Mouse (Mus musculus) embryonic facial prominence, embryonic 13.5 days (tissue): ENCODE results near the gene Cfap126. TPM values are rescaled to one million over a fixed set of nuclear protein-coding genes. Genes with fewer than 3 reads are reported as not detected.
"Not testable (repeated sequence)": the region's sequence is repeated elsewhere in the genome, so short reads cannot be mapped to it uniquely, and the experiment has no call there.

ENCODE experiments used
- ATAC-seq: fragments of 200-750 bp; cut with Nextera tagmentation; 2 replicates; pipeline ENCODE4 v1.8.0; 2017; ENCODE audit warnings: low read depth; ENCODE audit not compliant: insufficient number of reproducible peaks, insufficient read depth, low FRiP score, low TSS enrichment
- H3K27ac ChIP-seq: fragments of 300-500 bp; sonication (generic); 2 replicates; pipeline ENCODE4 v1.5.1; 2015; ENCODE audit warnings: moderate library complexity, mild to moderate bottlenecking, inconsistent platforms
- H3K27me3 ChIP-seq: fragments of 300-500 bp; sonication (generic); 2 replicates; pipeline ENCODE4 v1.6.1; 2015; ENCODE audit warnings: mild to moderate bottlenecking, inconsistent platforms
- H3K36me3 ChIP-seq: fragments of 300-500 bp; sonication (generic); 2 replicates; pipeline ENCODE4 v1.6.1; 2015; ENCODE audit warnings: mild to moderate bottlenecking, inconsistent platforms
- H3K4me1 ChIP-seq: fragments of 300-500 bp; sonication (generic); 2 replicates; pipeline ENCODE4 v1.6.1; 2015; ENCODE audit warnings: inconsistent platforms
- H3K4me2 ChIP-seq: fragments of 300-500 bp; sonication (generic); 2 replicates; pipeline ENCODE4 v1.6.1; 2015; ENCODE audit warnings: moderate library complexity, mild to moderate bottlenecking, inconsistent platforms
- H3K4me3 ChIP-seq: fragments of 300-500 bp; sonication (generic); 2 replicates; pipeline ENCODE4 v1.5.1; 2015; ENCODE audit warnings: mild to moderate bottlenecking, inconsistent platforms
- H3K9ac ChIP-seq: fragments of 300-500 bp; sonication (generic); 2 replicates; pipeline ENCODE4 v1.6.1; 2015; ENCODE audit warnings: mild to moderate bottlenecking, inconsistent platforms
- H3K9me3 ChIP-seq: fragments of 300-500 bp; sonication (generic); 2 replicates; pipeline ENCODE4 v1.6.1; 2016; ENCODE audit warnings: inconsistent platforms
- WGBS: fragments of 180-500 bp; shearing (Covaris S2); methylation state at CpG from one replicate; pipeline ENCODE4 v1.1.7; 2015; ENCODE audit warnings: mixed read lengths; 5-methylcytosine and 5-hydroxymethylcytosine counted together
- polyA plus RNA-seq: library from polyadenylated mRNA; unstranded; fragments of >200 nt; fragmentation: Nextera tagmentation; extraction: Ambion mirVana; gene quantifications from 2 replicates; pipeline ENCODE4 v1.2.1, GENCODE M21; 2015

Cfap126 gene
- polyA plus RNA-seq, 1 experiment from 2014 or later = 2.1 TPM

DNA sequence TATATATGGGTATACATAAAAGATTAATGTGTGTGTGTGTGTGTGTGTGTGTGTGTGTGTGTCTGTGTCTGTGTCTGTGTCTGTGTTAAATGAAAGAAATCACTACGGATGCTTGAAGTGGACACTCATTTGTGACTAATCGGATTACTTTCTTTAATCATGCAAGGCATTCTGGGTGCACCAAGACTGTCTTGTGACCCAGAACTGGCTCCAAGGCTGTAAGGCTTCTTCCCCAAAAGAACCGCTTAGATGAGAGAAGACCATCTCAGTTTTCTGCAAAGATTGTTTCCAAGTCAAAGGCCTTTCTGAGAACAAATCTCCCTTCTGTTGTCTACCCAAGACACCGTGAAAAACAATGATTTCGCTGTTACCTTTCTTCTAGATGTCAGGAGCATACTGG is 36.5 kb upstream of the Cfap126 start:
- H3K27me3 ChIP-seq = peaks cover 41% of the 10 kb centered on the region
- H3K4me3 ChIP-seq, H3K27ac ChIP-seq, H3K36me3 ChIP-seq, H3K9me3 ChIP-seq, H3K4me1 ChIP-seq, ATAC-seq, H3K4me2 ChIP-seq, H3K9ac ChIP-seq: not testable (repeated sequence)
- WGBS = 39% methylated on average over 5 of the region's 5 CpGs

DNA sequence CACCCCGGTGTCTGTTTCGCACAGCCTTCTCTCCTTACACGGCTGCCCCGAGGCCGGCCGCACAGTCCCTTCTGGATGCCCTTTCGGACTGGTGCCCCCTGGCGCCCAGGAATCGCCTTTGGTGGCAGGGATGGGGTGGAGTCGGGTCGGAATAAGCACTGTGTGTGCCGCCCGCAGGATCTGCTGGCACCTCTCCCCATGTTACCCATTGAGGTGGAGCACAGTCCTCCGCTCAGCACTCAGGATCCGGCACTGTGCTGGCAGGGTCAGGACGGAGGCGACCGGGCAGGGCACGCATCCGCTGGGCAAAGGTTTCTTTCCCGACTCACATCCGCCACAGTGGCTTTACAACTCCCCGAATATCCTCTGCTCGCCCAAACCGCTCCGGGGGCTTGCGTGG is 35.8 kb upstream of the Cfap126 start:
- not testable (repeated sequence) for H3K27ac ChIP-seq, H3K9me3 ChIP-seq, H3K36me3 ChIP-seq, H3K9ac ChIP-seq, H3K4me1 ChIP-seq
- H3K4me2 ChIP-seq = peak overlapping the region; percentile 47
- peaks cover 41% of the 10 kb centered on the region for H3K27me3 ChIP-seq
- 0 out of 2 replicates have a peak, but pooled peaks have one; percentile 16 for ATAC-seq
- 5% methylated on average over 19 of the region's 27 CpGs for WGBS
- H3K4me3 ChIP-seq = peak overlapping the region; percentile 28

DNA sequence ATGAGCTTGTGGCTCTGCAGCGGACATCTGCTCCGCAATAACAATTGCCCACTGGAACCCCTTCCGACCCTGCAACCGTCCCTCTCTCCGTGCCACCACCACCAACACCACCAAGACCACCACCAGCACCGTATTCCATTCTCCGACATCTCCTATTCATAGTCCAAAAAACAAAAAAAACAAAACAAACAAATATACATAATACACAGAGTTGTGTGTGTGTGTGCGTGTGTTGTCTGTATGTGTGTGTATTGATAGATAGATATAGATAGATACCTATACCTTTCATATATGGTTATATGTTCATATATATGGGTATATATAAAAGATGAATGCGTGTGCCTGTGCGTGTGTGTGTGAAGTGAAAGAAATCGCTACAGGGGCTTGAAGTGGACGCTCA is 35.3 kb upstream of the Cfap126 start:
- ATAC-seq, H3K36me3 ChIP-seq, H3K9ac ChIP-seq, H3K4me1 ChIP-seq, H3K27ac ChIP-seq, H3K9me3 ChIP-seq: not testable (repeated sequence)
- Histone ChIP-seq H3K4me3 (peak overlapping the region; percentile 28; the same call in 1 of the 2 replicates), H3K27me3 (peaks cover 41% of the 10 kb centered on the region), H3K4me2 (peak overlapping the region; percentile 47)
- 24% methylated on average over 12 of the region's 12 CpGs for WGBS

DNA sequence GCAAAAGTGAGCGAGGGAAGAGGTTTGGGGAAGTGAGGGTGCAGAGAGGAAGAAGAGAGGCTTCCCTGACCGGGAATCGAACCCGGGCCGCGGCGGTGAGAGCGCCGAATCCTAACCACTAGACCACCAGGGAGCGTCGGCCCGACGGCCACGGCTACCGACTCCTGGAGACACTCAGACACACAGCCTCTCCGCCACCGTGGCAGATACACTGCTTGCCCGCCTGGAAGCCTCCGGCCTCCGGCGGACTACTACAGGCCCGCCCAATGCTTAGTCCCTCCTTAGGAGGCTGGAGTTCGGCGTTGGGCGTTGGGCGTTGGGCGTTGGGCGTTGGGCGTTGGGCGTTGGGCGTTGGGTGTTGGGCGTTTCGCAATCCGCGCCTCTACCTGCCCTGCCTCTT is 34.4 kb upstream of the Cfap126 start:
- H3K4me1 ChIP-seq, H3K36me3 ChIP-seq, H3K9ac ChIP-seq, H3K4me2 ChIP-seq, H3K4me3 ChIP-seq, H3K27ac ChIP-seq, H3K9me3 ChIP-seq: not testable (repeated sequence)
- peaks cover 33% of the 10 kb centered on the region for H3K27me3 ChIP-seq
- ATAC-seq = 0 out of 2 replicates have a peak, but pooled peaks have one; percentile 15
- WGBS = 0% methylated on average over 1 of the region's 35 CpGs

DNA sequence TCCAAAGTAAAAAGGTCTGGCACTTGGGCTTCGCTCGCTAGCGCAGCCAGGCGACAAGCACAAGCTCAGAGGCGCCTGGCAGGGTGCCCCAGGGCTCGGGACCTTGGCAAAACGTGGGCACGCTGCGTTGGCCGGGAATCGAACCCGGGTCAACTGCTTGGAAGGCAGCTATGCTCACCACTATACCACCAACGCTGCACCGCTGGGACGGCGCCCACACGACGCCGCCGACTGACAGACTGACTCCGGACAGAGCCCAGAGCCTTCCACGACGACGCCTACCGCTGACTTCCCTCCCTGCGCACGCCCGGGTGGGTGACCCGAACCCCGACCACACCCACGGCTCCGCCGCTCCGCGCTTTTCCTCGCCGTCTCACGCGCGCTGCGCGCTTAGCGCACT is 33.9 kb upstream of the Cfap126 start:
- peaks cover 32% of the 10 kb centered on the region for H3K27me3 ChIP-seq
- WGBS = no CpG with 5 or more reads among the region's 43 CpGs
- not testable (repeated sequence) for H3K9me3 ChIP-seq, H3K4me2 ChIP-seq, H3K9ac ChIP-seq, H3K4me1 ChIP-seq, H3K4me3 ChIP-seq, H3K36me3 ChIP-seq, H3K27ac ChIP-seq
- peak; percentile 7; the same call in 1 of the 2 replicates for ATAC-seq

DNA sequence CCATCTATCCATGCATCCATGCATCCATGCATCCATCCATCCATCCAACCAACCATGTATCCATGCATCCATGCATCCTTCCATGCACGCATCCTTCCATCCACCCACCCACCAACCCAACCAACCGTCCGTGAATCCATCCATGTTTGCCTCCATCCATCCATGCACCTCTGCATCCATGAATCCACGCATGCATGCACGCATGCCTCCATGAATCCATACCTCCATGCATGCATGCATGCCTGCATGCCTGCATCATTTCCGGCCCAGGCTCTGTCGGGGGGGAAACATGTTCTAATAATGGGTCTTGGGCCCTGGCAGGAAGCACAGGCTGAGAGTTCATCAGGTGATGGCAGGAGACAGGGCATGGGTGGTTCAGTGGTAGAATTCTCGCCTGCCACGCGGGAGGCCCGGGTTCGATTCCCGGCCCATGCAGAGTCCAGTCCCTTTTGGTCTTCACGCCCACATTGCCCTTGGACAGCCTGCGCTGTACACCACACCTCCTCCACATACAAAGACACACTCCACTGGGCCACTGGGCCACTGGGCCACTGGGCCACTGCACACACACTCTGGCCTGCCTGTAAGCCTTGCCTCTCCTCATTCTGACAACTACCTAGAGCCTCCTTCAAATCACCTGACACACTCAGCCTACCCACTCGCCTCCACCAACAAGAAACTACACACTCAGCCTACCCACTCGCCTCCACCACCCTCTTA is 32.0 kb upstream of the Cfap126 start:
- H3K27ac ChIP-seq, H3K9me3 ChIP-seq, H3K9ac ChIP-seq, H3K4me1 ChIP-seq, H3K36me3 ChIP-seq, H3K4me2 ChIP-seq, H3K4me3 ChIP-seq: not testable (repeated sequence)
- ATAC-seq = 0 out of 2 replicates have a peak, but pooled peaks have one; percentile 0
- 42% methylated on average over 11 of the region's 17 CpGs for WGBS
- peaks cover 38% of the 10 kb centered on the region for H3K27me3 ChIP-seq

DNA sequence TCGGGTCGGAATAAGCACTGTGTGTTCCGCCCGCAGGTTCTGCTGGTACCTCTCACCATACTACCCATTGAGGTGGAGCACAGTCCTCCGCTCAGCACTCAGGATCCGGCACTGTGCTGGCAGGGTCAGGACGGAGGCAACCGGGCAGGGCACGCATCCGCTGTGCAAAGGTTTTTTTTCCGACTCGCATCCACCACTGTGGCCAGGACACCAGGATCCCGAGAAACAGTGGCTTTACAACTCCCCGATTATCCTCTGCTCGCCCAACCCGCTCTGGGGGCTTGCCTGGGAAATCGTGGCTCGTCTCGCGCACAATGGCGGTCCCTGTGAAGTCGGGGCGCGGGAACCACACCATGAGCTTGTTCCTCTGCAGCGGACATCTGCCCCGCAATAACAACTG is 28.0 kb upstream of the Cfap126 start:
- no peaks in the 10 kb centered on the region for H3K9me3 ChIP-seq
- no peaks in the 10 kb centered on the region for H3K36me3 ChIP-seq
- peaks cover 28% of the 10 kb centered on the region for H3K27me3 ChIP-seq
- no peak overlapping the region for H3K27ac ChIP-seq
- peak overlapping the region; percentile 79 for H3K4me2 ChIP-seq
- ATAC-seq = no peak
- WGBS = 1% methylated on average over 26 of the region's 26 CpGs
- peak overlapping the region; percentile 64 for H3K9ac ChIP-seq
- H3K4me3 ChIP-seq = peak overlapping the region; percentile 49
- H3K4me1 ChIP-seq = 0 out of 2 replicates have a peak, but pooled peaks cover 3% of the 10 kb centered on the region

DNA sequence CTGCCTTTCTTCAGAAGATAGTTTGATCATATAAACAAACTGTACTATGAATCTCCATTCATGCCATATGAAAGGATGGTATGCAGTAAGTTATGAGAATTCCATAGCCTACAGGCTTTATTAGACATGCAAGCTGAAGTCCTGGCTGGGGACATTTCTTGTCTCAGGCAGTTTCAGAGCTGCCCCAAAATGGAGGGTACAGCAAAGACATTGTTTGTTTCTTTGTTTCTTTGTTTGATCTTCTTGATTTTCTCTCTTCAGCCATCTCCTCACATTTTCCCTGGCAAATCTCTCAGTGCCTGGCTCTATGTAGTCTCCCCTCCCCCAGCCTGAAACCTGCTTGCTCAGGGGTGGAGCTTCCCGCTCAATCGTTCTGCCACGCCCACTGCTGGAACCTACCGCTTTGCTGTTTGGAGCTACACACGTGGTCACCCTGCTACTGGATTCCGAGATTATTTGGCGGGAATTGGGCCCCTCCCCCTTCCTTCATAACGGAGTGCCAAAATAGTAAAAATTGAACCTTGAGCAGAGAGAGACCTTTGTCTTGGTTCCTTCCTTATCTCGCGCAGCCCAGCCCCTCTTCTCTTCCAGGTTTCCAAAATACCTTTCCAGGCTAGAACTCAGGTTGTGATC is 25.4 kb upstream of the Cfap126 start:
- Histone ChIP-seq H3K4me3 (0 out of 2 replicates have a peak overlapping the region, but pooled peaks have one; percentile 7), H3K27me3 (peaks cover 20% of the 10 kb centered on the region), H3K4me2 (peak overlapping the region; percentile 51)
- WGBS = 5% methylated on average over 10 of the region's 10 CpGs
- H3K9ac ChIP-seq, ATAC-seq, H3K27ac ChIP-seq, H3K36me3 ChIP-seq, H3K4me1 ChIP-seq, H3K9me3 ChIP-seq: not testable (repeated sequence)

DNA sequence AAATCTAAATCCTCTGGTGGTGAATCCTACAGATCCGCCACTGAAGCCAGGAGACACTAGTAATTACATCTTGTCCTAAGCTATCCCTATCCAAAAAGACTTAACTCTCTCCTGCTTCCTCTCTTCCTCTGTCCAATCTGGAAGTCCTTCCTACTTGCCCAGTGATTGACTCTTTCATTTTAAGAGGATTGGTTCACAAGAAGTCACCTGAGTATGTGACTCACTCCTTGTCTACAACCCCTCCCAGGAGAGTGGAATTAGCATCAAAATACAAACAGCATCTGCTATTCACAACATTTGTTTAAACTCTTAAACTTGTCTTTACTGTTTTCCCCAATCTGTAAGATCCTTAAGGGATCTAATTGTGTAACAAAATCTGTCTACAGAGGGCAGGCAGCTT is 23.8 kb upstream of the Cfap126 start:
- Histone ChIP-seq H3K27me3 (peaks cover 20% of the 10 kb centered on the region), H3K27ac (no peak overlapping the region), H3K9ac (no peak overlapping the region), H3K4me1 (0 out of 2 replicates have a peak, but pooled peaks cover 3% of the 10 kb centered on the region), H3K9me3 (no peaks in the 10 kb centered on the region), H3K4me3 (no peak overlapping the region), H3K4me2 (no peak overlapping the region), H3K36me3 (no peaks in the 10 kb centered on the region)
- WGBS = 82% methylated on average over 1 of the region's 1 CpGs
- no peak for ATAC-seq

DNA sequence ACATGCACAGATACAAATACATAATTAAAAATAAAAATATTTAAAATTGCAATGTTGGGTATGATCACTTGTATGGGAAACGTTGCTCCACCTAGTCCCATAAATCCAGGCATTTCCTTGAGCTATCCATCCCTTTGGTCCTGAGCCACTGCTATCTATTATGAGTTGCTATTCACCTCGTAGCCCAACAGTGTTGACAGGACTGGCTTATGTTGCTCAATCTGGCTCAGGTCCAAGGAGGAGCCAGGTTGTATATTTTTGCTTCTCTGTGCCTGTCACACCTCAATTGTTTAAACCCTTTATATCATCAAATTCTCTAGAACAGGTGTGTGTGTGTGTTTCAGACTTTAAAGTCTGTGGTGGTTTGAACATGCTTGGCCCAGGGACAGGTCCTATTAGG is 23.0 kb upstream of the Cfap126 start:
- WGBS = 70% methylated on average over 2 of the region's 2 CpGs
- Histone ChIP-seq H3K9me3 (no peaks in the 10 kb centered on the region), H3K27me3 (peaks cover 17% of the 10 kb centered on the region), H3K4me2 (no peak overlapping the region), H3K4me1 (0 out of 2 replicates have a peak, but pooled peaks cover 3% of the 10 kb centered on the region), H3K9ac (no peak overlapping the region), H3K27ac (no peak overlapping the region), H3K4me3 (no peak overlapping the region), H3K36me3 (no peaks in the 10 kb centered on the region)
- ATAC-seq = no peak

DNA sequence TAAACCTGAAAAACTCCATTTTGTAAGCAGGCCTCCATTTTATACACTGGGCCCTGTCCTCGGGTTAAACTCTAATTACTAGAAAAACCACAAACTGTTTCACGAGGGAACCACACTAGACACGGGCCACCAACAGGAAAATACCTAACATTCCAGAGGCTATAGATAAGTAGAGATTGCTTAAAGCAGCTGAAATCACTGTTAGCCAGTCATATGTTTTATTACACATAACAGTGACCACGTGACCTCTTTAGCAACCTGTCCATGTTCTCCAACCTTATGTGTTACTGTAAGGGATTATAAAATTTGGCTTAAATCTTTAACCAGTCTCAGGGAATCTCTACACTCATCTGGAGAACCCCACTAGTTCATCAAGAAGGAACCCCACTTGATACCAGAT is 19.3 kb upstream of the Cfap126 start:
- H3K4me1 ChIP-seq = peaks cover 5% of the 10 kb centered on the region; the same call in 1 of the 2 replicates
- ATAC-seq = no peak
- H3K27ac ChIP-seq = no peak overlapping the region
- H3K9ac ChIP-seq = no peak overlapping the region
- H3K4me2 ChIP-seq = no peak overlapping the region
- H3K27me3 ChIP-seq = no peaks in the 10 kb centered on the region; the same call in 1 of the 2 replicates
- no peaks in the 10 kb centered on the region for H3K9me3 ChIP-seq
- 57% methylated on average over 4 of the region's 4 CpGs for WGBS
- no peak overlapping the region for H3K4me3 ChIP-seq
- H3K36me3 ChIP-seq = no peaks in the 10 kb centered on the region
